Mouse (Mus musculus): Measurements from ENCODE around the gene Cog5.

DNA sequence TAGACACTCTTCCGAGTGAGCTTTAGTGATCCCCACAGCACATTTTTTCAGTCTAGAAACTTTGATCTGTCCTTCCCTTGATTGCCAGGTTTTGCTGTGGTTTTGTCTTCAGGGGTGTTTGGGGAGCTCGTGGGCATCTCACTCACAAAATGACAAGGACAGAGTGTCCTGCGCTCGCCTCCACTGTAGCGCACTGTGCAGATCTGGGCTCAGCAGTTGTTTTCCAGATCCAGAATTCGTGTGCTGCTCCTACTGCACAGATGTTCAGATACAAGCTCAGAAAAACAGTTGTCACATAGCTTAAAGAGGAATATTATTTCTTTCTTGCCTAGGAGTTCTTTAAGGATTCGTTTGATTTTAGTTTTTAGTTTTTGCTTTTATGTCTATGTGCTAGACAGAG, 203.1 kb downstream of the Cog5 start:
- no peak for TF ChIP-seq CTCF (conservative IDR thresholded peaks at IDR 0.05 in 1 of 2, IDR thresholded peaks at IDR 0.05 in 1 of 2; ENCODE audit: low read depth in 2 of 2, low read length in 2 of 2)
- TF ChIP-seq EP300 (IDR thresholded peaks at IDR 0.05; ENCODE audit: low read length) = no peak
- no peak for TF ChIP-seq TBP (conservative IDR thresholded peaks at IDR 0.05; ENCODE audit: low read depth, low read length)
- no peak for TF ChIP-seq POLR2A (IDR thresholded peaks at IDR 0.05; ENCODE audit: low read depth, low read length)
- TF ChIP-seq ZNF384 (IDR thresholded peaks at IDR 0.05; ENCODE audit: low read depth, low read length) = no peak
- no peak for TF ChIP-seq ELF1 (IDR thresholded peaks at IDR 0.05; ENCODE audit: low read depth, low read length)
- no peak for TF ChIP-seq USF1 (IDR thresholded peaks at IDR 0.05; ENCODE audit: low read depth, low read length)
- no peak for TF ChIP-seq RCOR1 (conservative IDR thresholded peaks at IDR 0.05; ENCODE audit: low read depth, low read length)
- no peak for TF ChIP-seq CHD2 (IDR thresholded peaks at IDR 0.05; ENCODE audit: low read length)

All from CH12.LX (cell line).